Mouse (Mus musculus) induced T-regulatory cell, adult 2 months (primary cell): ENCODE results near the gene Cd5.
A peak's percentile ranks its signal among the peaks of the same experiment; 100 is the strongest.

Experiments
- DNase-seq: peaks from one replicate; pipeline ENCODE4 v3.0.0-alpha.2; 2012; ENCODE audit warnings: low read depth

The Cd5 gene

GRCm38 (mm10) chr19:10758708-10759107, 19.9 kb upstream of the Cd5 start:
- DNase-seq: peak; percentile 63

GRCm38 (mm10) chr19:10757526-10757925, 18.7 kb upstream of the Cd5 start:
- no peak for DNase-seq

GRCm38 (mm10) chr19:10757125-10757524, 18.3 kb upstream of the Cd5 start:
- DNase-seq: peak; percentile 82

- DNase-seq: peak; percentile 79
Observed at GRCm38 (mm10) chr19:10752646-10753045, 13.8 kb upstream of the Cd5 start.

GRCm38 (mm10) chr19:10752106-10752505, 13.3 kb upstream of the Cd5 start:
- DNase-seq: peak; percentile 80

- no peak for DNase-seq
Observed at GRCm38 (mm10) chr19:10751607-10752006, 12.8 kb upstream of the Cd5 start.

GRCm38 (mm10) chr19:10750161-10750560, 11.4 kb upstream of the Cd5 start:
- peak; percentile 74 for DNase-seq

GRCm38 (mm10) chr19:10749295-10749694, 10.5 kb upstream of the Cd5 start:
- DNase-seq: peak; percentile 71

- DNase-seq: peak; percentile 80
Observed at GRCm38 (mm10) chr19:10748401-10749102, 9.8 kb upstream of the Cd5 start.

GRCm38 (mm10) chr19:10747718-10748117, 8.9 kb upstream of the Cd5 start:
- peak; percentile 95 for DNase-seq

- DNase-seq: peak; percentile 89
Observed at GRCm38 (mm10) chr19:10747182-10747581, 8.4 kb upstream of the Cd5 start.

GRCm38 (mm10) chr19:10742565-10742964, 3.8 kb upstream of the Cd5 start:
- DNase-seq: peak; percentile 79

- peak; percentile 92 for DNase-seq
Observed at GRCm38 (mm10) chr19:10742145-10742544, 3.3 kb upstream of the Cd5 start.

- peak; percentile 96 for DNase-seq
Observed at GRCm38 (mm10) chr19:10740641-10741440, 2.0 kb upstream of the Cd5 start.

- DNase-seq: peak; percentile 84
Observed at GRCm38 (mm10) chr19:10739916-10740315, 1.1 kb upstream of the Cd5 start.

- no peak for DNase-seq
Observed at GRCm38 (mm10) chr19:10738038-10738437, 764 bp downstream of the Cd5 start.

GRCm38 (mm10) chr19:10735861-10736260, 2.9 kb downstream of the Cd5 start:
- peak; percentile 71 for DNase-seq

- peak; percentile 65 for DNase-seq
Observed at GRCm38 (mm10) chr19:10735061-10735460, 3.7 kb downstream of the Cd5 start.

- DNase-seq: no peak
Observed at GRCm38 (mm10) chr19:10734554-10734953, 4.2 kb downstream of the Cd5 start.

GRCm38 (mm10) chr19:10733501-10734127, 5.2 kb downstream of the Cd5 start:
- no peak for DNase-seq

GRCm38 (mm10) chr19:10732741-10733140, 6.1 kb downstream of the Cd5 start:
- peak; percentile 76 for DNase-seq

- peak; percentile 88 for DNase-seq
Observed at GRCm38 (mm10) chr19:10731975-10732374, 6.8 kb downstream of the Cd5 start.

- peak; percentile 50 for DNase-seq
Observed at GRCm38 (mm10) chr19:10730469-10730868, 8.3 kb downstream of the Cd5 start.
